Mouse (Mus musculus) central nervous system, embryonic 11.5 days (tissue): ENCODE data around the gene Mrfap1. TPM values are rescaled to one million over a fixed set of nuclear protein-coding genes. Genes with fewer than 3 reads are reported as not detected.

ENCODE experiments used
- polyA plus RNA-seq: library from polyadenylated mRNA; depleted of rRNA; stranded (reverse); fragments of >200 nt; gene quantifications from 2 replicates; pipeline ENCODE4 v1.2.3, GENCODE M21; 2012; rRNA removed

Gene Mrfap1
- polyA plus RNA-seq, result 315 and 475 TPM in 2 replicates

GRCm38 (mm10) chr5:36796296-36797014, at the start of gene Mrfap1:
TSS of gene Mrfap1 (minus strand) at chr5:36796772.

DNA sequence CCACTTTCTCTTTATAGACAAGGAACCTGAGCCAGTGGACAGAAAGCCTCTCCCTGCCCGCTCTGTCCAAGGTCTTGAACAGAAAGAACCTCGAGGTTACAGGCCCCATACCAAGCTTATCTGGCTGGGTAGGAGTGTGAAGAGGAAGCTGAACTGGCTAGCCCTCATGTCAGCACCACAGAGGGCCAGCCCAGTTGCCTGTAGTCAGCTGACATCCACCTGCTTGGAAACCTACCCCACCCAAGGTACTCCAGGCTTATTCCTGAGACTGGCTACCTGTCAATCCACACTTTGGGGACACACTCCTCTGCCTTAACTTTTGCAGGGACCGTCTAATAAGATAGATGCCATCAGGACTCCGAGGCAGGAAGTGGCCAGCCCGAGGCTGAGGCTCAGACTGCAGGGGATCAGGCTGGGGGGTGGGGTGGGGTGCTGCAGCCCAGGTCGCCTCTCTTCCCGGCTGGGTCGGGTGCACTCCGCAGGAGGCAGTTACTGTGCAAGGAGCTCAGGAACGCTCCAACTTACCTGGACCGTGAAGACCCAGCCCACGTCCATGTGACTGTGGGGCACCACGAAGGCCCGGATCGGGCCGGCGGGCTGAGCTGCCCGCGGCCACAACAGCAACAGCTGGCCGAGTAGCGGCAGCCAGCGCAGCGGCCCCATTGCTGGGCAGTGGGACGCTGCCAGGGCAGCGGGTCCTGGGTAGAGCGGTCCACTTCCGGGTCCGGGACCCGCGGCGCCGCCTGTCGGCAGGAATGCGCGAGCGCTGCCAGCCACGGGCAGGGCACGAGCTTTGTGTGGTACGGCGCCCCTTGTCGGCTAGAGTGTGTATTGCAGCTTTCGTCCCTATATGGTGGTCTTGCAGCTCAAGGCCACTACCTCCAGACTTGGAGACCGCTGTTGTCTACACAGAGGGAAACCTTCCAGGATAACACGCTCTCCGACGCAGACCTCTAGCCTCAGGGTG, 33.6 kb upstream of the Mrfap1 start, which contains the start of gene Man2b2:
TSS of gene Man2b2 (minus strand) at position 741 of the 967 bp plus-strand sequence.

DNA sequence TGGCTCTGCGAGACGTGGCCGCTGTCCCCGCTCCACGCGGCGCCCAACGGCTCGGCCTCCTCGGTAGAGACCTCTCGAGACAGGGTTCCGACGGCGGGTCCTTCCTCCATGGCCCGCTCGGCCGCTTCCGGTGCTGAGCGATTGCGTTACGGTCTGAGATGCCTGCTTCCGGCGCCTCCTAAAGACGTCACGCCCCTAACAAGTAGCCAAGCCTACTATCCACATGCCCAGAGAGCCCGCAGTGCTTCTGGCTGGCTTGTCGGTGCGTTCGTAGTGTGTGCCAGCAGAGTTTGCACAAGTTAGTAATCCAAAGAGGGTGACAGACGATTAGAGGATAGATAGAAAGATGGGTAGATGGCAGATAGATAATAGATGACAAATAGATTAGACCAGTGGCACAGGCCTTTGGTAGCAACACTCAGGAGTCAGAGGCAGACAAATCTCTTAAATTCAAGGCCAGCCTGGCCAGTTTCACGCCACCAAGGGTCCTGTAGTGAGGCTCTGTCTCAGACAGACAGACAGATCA, 48.0 kb downstream of the Mrfap1 start, which contains the start of gene Bloc1s4:
TSS of gene Bloc1s4 (minus strand) at position 115 of the 526 bp plus-strand sequence.

Other genes with a start within 250 kb of the Mrfap1 start
- gene Tbc1d14, start 203.5 kb downstream of the Mrfap1 start, polyA plus RNA-seq, result 40.7 and 48.2 TPM in 2 replicates
- 32.2 and 35.9 TPM in 2 replicates for gene D5Ertd579e, start 100.7 kb downstream of the Mrfap1 start, polyA plus RNA-seq
- 18.7 and 27.7 TPM in 2 replicates for gene Bloc1s4, start 48.1 kb downstream of the Mrfap1 start, polyA plus RNA-seq
- gene Man2b2, start 33.9 kb upstream of the Mrfap1 start, polyA plus RNA-seq, result 10.2 and 14.0 TPM in 2 replicates
- 1.6 and 3.6 TPM in 2 replicates for gene Ppp2r2c, start 71.7 kb upstream of the Mrfap1 start, polyA plus RNA-seq
- 5.4 and 7.8 TPM in 2 replicates for gene Wfs1, start 192.4 kb upstream of the Mrfap1 start, polyA plus RNA-seq